Mouse (Mus musculus) macrophage (primary cell): ENCODE measurements around the gene Cygb. TPM values are rescaled to one million over a fixed set of nuclear protein-coding genes. Genes with fewer than 3 reads are reported as not detected.
"Not testable (repeated sequence)": the region's sequence is repeated elsewhere in the genome, so short reads cannot be mapped to it uniquely, and the experiment has no call there.

Source experiments
- H3K27ac ChIP-seq: fragments of 350-480 bp; formaldehyde crosslinking; 2 replicates; pipeline ENCODE4 v1.9.0; 2021
- H3K36me3 ChIP-seq: fragments of 350-480 bp; formaldehyde crosslinking; 2 replicates; pipeline ENCODE4 v1.9.0; 2021; ENCODE audit errors: inconsistent target
- H3K4me3 ChIP-seq: fragments of 350-480 bp; formaldehyde crosslinking; 2 replicates; pipeline ENCODE4 v1.9.0; 2021; ENCODE audit errors: inconsistent target
- H3K79me2 ChIP-seq: fragments of 350-480 bp; formaldehyde crosslinking; 2 replicates; pipeline ENCODE4 v1.9.0; 2021; ENCODE audit errors: inconsistent target
- WGBS: methylation state at CpG from one replicate; pipeline ENCODE4 v1.1.7; 2026; ENCODE audit warnings: inconsistent platforms; ENCODE audit not compliant: missing documents; 5-methylcytosine and 5-hydroxymethylcytosine counted together
- polyA plus RNA-seq: library from polyadenylated mRNA; stranded (reverse); fragments of 250-400 nt; gene quantifications from 3 replicates; pipeline ENCODE4 v1.2.4, GENCODE M21; 2018; ENCODE audit warnings: inconsistent platforms

Cygb gene
- polyA plus RNA-seq, 1 experiment from 2014 or later = not detected

- Histone ChIP-seq H3K79me2 (no peaks in the 10 kb centered on the region), H3K27ac (no peak overlapping the region)
- WGBS = 87% methylated on average over 18 of the region's 21 CpGs
These were observed 9.6 kb downstream of the Cygb start for GRCm38 (mm10) chr11:116644225-116645112.

GRCm38 (mm10) chr11:116643579-116644224 is 10.4 kb downstream of the Cygb start:
- Histone ChIP-seq H3K27ac (no peak overlapping the region), H3K36me3 (no peaks in the 10 kb centered on the region), H3K4me3 (no peak overlapping the region), H3K79me2 (no peaks in the 10 kb centered on the region)
- 59% methylated on average over 19 of the region's 19 CpGs for WGBS

More at GRCm38 (mm10) chr11:116644225-116645112, 9.6 kb downstream of the Cygb start:
- Histone ChIP-seq H3K36me3 (no peaks in the 10 kb centered on the region), H3K4me3 (no peak overlapping the region)

- Histone ChIP-seq H3K79me2 (no peaks in the 10 kb centered on the region), H3K27ac (no peak overlapping the region), H3K4me3 (no peak overlapping the region), H3K36me3 (no peaks in the 10 kb centered on the region)
- WGBS = 41% methylated on average over 14 of the region's 14 CpGs
These were observed 11.2 kb downstream of the Cygb start for GRCm38 (mm10) chr11:116642681-116643578.

GRCm38 (mm10) chr11:116641731-116642130 is 12.4 kb downstream of the Cygb start:
- 100% methylated on average over 1 of the region's 3 CpGs for WGBS
- H3K79me2 ChIP-seq = no peaks in the 10 kb centered on the region
- H3K4me3 ChIP-seq = no peak overlapping the region
- H3K27ac ChIP-seq = no peak overlapping the region
- no peaks in the 10 kb centered on the region for H3K36me3 ChIP-seq

- H3K36me3 ChIP-seq = no peaks in the 10 kb centered on the region
- H3K4me3 ChIP-seq = no peak overlapping the region
- 54% methylated on average over 5 of the region's 5 CpGs for WGBS
- no peak overlapping the region for H3K27ac ChIP-seq
- H3K79me2 ChIP-seq = no peaks in the 10 kb centered on the region
These were observed 12.9 kb downstream of the Cygb start for GRCm38 (mm10) chr11:116641168-116641567.

GRCm38 (mm10) chr11:116636607-116637006 is 17.5 kb downstream of the Cygb start:
- H3K79me2 ChIP-seq, H3K36me3 ChIP-seq, H3K27ac ChIP-seq, H3K4me3 ChIP-seq: not testable (repeated sequence)
- WGBS = 65% methylated on average over 8 of the region's 8 CpGs

GRCm38 (mm10) chr11:116632962-116633361 is 21.2 kb downstream of the Cygb start:
- Histone ChIP-seq H3K27ac (no peak overlapping the region), H3K79me2 (no peaks in the 10 kb centered on the region), H3K4me3 (no peak overlapping the region), H3K36me3 (no peaks in the 10 kb centered on the region)
- WGBS = 96% methylated on average over 10 of the region's 10 CpGs

GRCm38 (mm10) chr11:116630171-116630965 is 23.7 kb downstream of the Cygb start:
- Histone ChIP-seq H3K27ac (no peak overlapping the region), H3K79me2 (no peaks in the 10 kb centered on the region), H3K4me3 (no peak overlapping the region), H3K36me3 (no peaks in the 10 kb centered on the region)
- 58% methylated on average over 12 of the region's 12 CpGs for WGBS

- Histone ChIP-seq H3K27ac (no peak overlapping the region), H3K79me2 (no peaks in the 10 kb centered on the region), H3K4me3 (no peak overlapping the region), H3K36me3 (no peaks in the 10 kb centered on the region)
- 90% methylated on average over 6 of the region's 6 CpGs for WGBS
These were observed 24.6 kb downstream of the Cygb start for GRCm38 (mm10) chr11:116629472-116629871.

GRCm38 (mm10) chr11:116628712-116629111 is 25.4 kb downstream of the Cygb start:
- H3K79me2 ChIP-seq = peaks cover 2% of the 10 kb centered on the region
- 59% methylated on average over 9 of the region's 9 CpGs for WGBS
- no peaks in the 10 kb centered on the region for H3K36me3 ChIP-seq
- H3K27ac ChIP-seq = no peak overlapping the region
- no peak overlapping the region for H3K4me3 ChIP-seq

- Histone ChIP-seq H3K36me3 (no peaks in the 10 kb centered on the region), H3K4me3 (no peak overlapping the region), H3K79me2 (peaks cover 16% of the 10 kb centered on the region), H3K27ac (no peak overlapping the region)
- WGBS = 62% methylated on average over 6 of the region's 10 CpGs
These were observed 26.8 kb downstream of the Cygb start for GRCm38 (mm10) chr11:116627072-116628020.

GRCm38 (mm10) chr11:116626299-116627071 is 27.6 kb downstream of the Cygb start, which contains the start of gene Rhbdf2:
Gene Rhbdf2, minus strand, starts transcription at chr11:116627019.
- no peaks in the 10 kb centered on the region for H3K36me3 ChIP-seq
- no peak within 1 kb of the TSS for H3K4me3 ChIP-seq
- WGBS = 90% methylated on average over 10 of the region's 10 CpGs
- peaks cover 24% of the 10 kb centered on the region for H3K79me2 ChIP-seq
- no peak within 1 kb of the TSS for H3K27ac ChIP-seq
